Mouse (Mus musculus) small intestine, adult 2 months (tissue): ENCODE results near the gene Socs3. TPM values are rescaled to one million over a fixed set of nuclear protein-coding genes. Genes with fewer than 3 reads are reported as not detected.

Experiments used
- H3K27ac ChIP-seq: fragments of 200-500 bp; 2 replicates; pipeline ENCODE4 v1.5.1; 2012; ENCODE audit warnings: low read depth, low read length, control low read depth, inconsistent platforms; ENCODE audit not compliant: insufficient read depth
- H3K27me3 ChIP-seq: fragments of 200-500 bp; 2 replicates; pipeline ENCODE4 v1.6.1; 2012; ENCODE audit warnings: mild to moderate bottlenecking, moderate library complexity, low read length, inconsistent platforms; ENCODE audit not compliant: control insufficient read depth, insufficient read depth
- H3K36me3 ChIP-seq: fragments of 200-500 bp; 2 replicates; pipeline ENCODE4 v1.6.1; 2012; ENCODE audit warnings: mild to moderate bottlenecking, low read length, control low read depth, inconsistent platforms; ENCODE audit not compliant: control insufficient read depth, insufficient read depth
- H3K4me1 ChIP-seq: fragments of 200-500 bp; 2 replicates; pipeline ENCODE4 v1.6.1; 2012; ENCODE audit warnings: low read length, inconsistent platforms, mixed read lengths; ENCODE audit not compliant: control insufficient read depth, insufficient read depth, insufficient read length
- H3K4me3 ChIP-seq: fragments of 200-500 bp; 2 replicates; pipeline ENCODE4 v1.5.1; 2012; ENCODE audit warnings: low read depth, mild to moderate bottlenecking, control low read depth, inconsistent platforms, low read length, moderate library complexity
- CTCF ChIP-seq: fragments of 200-500 bp; IDR thresholded peaks from 2 replicates; pipeline ENCODE4 v1.5.1; 2012; ENCODE audit warnings: low read depth, mild to moderate bottlenecking, control low read depth, inconsistent platforms, low read length, moderate library complexity, mixed read lengths; ENCODE audit not compliant: insufficient replicate concordance, insufficient read length; ENCODE audit errors: extremely low read depth
- POLR2A ChIP-seq: fragments of 200-500 bp; IDR thresholded peaks from 2 replicates; pipeline ENCODE4 v1.6.1; 2012; ENCODE audit warnings: low read depth, mild to moderate bottlenecking, control low read depth, inconsistent platforms, low read length, moderate library complexity
- WGBS: fragments of 180-500 bp; shearing (Covaris S2); methylation state at CpG from one replicate; pipeline ENCODE4 v1.1.7; 2018; 5-methylcytosine and 5-hydroxymethylcytosine counted together
- polyA plus RNA-seq: library from polyadenylated mRNA; depleted of rRNA; stranded (reverse); fragments of >200 nt; gene quantifications from 2 replicates; pipeline ENCODE4 v1.2.3, GENCODE M21; 2012

The Socs3 gene
- polyA plus RNA-seq, 1 experiment: 47.2 TPM

DNA sequence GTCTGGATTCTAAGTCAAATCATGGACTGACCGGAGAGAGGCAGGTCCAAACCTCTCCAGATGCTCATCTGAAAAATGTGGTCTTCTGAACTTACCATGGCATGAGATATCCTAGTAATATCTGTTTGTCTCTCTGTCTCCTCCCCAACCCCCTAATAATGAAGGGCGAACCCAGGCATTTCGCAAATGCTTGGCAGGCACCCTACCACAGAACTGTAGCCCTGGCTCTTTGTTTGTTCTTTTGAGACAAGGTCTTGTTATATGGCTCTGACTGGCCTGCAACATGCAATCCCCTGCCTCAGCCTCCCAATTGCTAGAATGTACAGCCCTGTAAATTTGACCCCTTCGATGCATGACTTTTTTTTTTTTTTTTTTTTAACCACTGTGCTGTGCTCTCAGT is 10.7 kb downstream of the Socs3 start:
- Histone ChIP-seq H3K4me1 (peaks cover 24% of the 10 kb centered on the region), H3K27me3 (no peaks in the 10 kb centered on the region), H3K36me3 (no peaks in the 10 kb centered on the region), H3K27ac (no peak overlapping the region), H3K4me3 (no peak overlapping the region)
- 83% methylated on average over 4 of the region's 4 CpGs for WGBS
- TF ChIP-seq POLR2A (no peak), CTCF (no peak)

DNA sequence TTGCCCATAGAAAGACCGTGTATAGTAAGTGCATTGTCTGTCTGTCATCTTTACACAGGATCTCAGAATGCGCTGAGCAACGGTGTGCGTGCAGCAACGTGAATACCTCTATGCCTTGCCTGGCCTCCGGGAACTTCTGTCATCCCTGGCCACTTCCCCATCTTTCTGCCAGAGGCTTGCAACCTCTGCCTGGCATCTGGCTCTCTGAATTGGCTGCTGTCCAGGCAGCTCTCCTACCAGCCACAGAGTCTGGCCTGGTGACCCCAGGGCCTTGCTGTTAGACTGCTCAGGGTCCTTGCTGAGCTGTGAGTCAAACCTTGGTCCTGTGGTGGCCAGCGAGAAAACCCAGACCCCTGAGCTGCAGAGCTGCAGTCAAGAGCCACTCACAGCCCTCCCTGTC is 11.7 kb downstream of the Socs3 start:
- Histone ChIP-seq H3K36me3 (no peaks in the 10 kb centered on the region), H3K27me3 (no peaks in the 10 kb centered on the region), H3K4me3 (no peak overlapping the region), H3K27ac (no peak overlapping the region), H3K4me1 (peaks cover 20% of the 10 kb centered on the region)
- TF ChIP-seq POLR2A (no peak), CTCF (no peak)
- WGBS: 42% methylated on average over 7 of the region's 7 CpGs

DNA sequence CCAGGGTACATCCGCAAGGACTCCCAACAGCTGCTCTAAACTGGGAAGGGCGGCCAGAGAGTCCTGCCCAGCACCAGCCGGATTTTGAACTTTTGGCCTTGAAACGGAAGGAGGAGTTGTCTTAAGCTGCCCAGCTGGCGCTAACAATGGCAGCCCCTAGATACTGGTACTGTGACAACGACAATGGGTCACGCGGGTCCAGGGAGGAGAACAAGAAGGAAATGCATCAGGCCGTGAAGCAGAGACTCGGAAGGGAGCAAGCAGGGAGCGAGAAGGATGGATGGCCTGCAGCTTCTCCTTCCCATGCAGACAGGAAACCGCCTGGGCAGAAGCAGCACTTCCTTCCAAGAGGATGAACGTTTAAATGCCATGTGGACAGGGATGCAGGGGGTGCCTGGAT is 14.2 kb downstream of the Socs3 start:
- 57% methylated on average over 13 of the region's 13 CpGs for WGBS
- Histone ChIP-seq H3K4me3 (no peak overlapping the region), H3K36me3 (no peaks in the 10 kb centered on the region), H3K4me1 (peaks cover 21% of the 10 kb centered on the region), H3K27ac (no peak overlapping the region), H3K27me3 (no peaks in the 10 kb centered on the region)
- TF ChIP-seq POLR2A: no peak
- no peak for TF ChIP-seq CTCF

DNA sequence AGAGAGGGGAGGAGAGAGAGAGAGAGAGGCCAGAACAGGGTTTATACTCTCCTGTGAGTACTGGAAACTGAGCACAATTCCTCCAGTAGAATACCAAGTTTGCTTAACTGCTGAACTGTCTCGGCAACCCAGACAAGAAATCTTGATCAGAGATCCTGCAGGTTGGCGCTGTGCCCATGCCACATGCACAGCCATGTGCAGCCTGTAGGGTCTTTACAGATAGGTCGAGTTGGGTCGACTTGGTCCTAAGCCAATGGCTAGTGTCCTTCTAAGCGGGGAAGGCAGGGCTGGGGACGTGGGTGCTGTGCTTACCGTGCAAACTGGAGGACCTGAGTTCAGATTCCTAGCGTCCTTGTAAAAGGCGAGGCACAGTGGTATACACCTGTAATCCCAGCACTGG is 15.0 kb downstream of the Socs3 start:
- TF ChIP-seq CTCF (no peak), POLR2A (no peak)
- Histone ChIP-seq H3K36me3 (no peaks in the 10 kb centered on the region), H3K4me3 (no peak overlapping the region), H3K4me1 (peaks cover 23% of the 10 kb centered on the region), H3K27ac (no peak overlapping the region), H3K27me3 (no peaks in the 10 kb centered on the region)
- 66% methylated on average over 9 of the region's 9 CpGs for WGBS

DNA sequence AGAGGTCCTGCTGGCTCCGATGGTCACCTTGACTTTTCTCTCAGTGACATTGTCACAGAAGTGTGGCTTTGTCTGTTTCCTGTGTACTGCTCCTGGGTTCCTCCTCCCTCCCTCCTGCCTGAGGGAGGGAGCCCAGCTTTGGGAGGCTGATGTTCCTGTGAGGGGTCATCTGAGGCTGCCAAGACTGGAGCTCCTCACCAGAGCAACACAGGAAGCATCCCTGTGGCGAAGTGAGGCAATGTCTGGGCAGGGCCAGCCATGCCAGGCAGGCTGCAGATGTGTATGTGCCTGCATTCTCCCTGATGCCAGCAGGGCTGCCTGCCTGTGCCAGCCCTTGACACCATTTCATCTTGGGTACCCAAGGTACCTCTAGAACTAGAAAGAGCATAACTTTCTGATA is 15.8 kb downstream of the Socs3 start:
- Histone ChIP-seq H3K4me1 (peaks cover 26% of the 10 kb centered on the region), H3K27ac (no peak overlapping the region), H3K27me3 (no peaks in the 10 kb centered on the region), H3K36me3 (no peaks in the 10 kb centered on the region), H3K4me3 (no peak overlapping the region)
- 55% methylated on average over 2 of the region's 2 CpGs for WGBS
- TF ChIP-seq CTCF: no peak
- no peak for TF ChIP-seq POLR2A

DNA sequence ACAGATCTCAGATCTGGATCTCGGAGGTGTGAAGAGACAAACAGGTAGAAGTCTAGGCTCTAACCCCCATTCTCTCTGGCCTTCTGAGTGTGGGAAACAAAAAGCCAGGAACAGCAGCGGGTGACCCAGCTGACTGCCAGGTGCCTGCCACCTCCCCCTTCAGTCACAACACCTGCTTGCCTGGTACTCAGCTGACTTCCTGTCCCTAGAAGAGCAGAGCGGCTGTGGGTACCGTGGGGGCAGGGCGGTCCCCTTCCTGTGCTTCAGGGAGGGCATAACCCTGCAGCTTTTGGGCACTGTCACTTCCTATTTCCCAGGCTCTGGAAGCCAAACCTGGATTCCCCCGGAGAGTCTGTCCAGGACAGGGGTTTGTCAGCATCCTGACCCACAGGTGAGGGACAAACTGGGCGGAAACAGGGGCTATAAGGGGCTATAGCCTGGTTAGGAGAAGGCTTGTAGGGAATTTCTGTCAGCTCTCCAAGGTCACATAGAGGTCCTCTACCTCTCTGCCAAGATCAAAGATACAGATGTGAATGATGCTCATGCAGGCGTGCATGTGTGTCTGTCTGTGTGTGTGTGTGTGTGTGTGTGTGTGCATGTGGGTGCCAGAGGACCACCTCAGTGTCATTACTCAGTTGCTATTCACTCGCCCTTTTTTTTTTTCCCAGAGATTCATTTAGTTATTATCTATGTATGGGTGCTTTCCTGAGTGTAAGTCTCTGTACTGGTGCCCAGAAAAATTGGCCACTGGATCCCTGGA is 17.5 kb downstream of the Socs3 start:
- H3K27ac ChIP-seq: no peak overlapping the region
- no peak overlapping the region for H3K4me3 ChIP-seq
- no peaks in the 10 kb centered on the region for H3K27me3 ChIP-seq
- no peaks in the 10 kb centered on the region for H3K36me3 ChIP-seq
- TF ChIP-seq POLR2A: no peak
- TF ChIP-seq CTCF: no peak
- peaks cover 32% of the 10 kb centered on the region for H3K4me1 ChIP-seq
- 50% methylated on average over 9 of the region's 9 CpGs for WGBS

DNA sequence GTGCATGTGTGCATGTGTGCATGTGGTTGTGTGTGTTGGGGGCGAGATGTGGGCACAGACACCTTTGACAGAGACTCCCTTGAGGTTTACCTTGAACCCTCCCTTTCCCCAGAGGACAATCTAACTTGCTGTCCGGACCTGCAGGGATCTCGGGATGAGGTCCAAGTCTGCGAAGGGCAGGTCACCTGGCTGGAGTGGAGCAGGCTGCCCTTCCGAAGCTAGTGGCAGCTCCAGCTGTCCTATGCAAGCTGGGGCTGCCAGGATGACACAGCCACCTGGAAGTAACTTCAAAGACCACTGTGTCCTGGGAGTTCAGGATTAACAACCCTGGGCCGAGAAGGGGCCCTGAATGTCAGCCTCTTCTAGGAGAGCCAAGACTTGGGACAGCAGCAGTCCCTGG is 18.5 kb downstream of the Socs3 start:
- no peaks in the 10 kb centered on the region for H3K27me3 ChIP-seq
- 74% methylated on average over 6 of the region's 6 CpGs for WGBS
- no peak overlapping the region for H3K27ac ChIP-seq
- TF ChIP-seq POLR2A: no peak
- no peak for TF ChIP-seq CTCF
- H3K4me3 ChIP-seq: no peak overlapping the region
- no peaks in the 10 kb centered on the region for H3K36me3 ChIP-seq
- peaks cover 34% of the 10 kb centered on the region for H3K4me1 ChIP-seq
